Mouse (Mus musculus): ENCODE data around the gene Arntl2. TPM values are rescaled to one million over a fixed set of nuclear protein-coding genes. Genes with fewer than 3 reads are reported as not detected.
"Not testable (repeated sequence)": the region's sequence is repeated elsewhere in the genome, so short reads cannot be mapped to it uniquely, and the experiment has no call there.

Arntl2 gene
- total and polyA plus RNA-seq, 3 experiments = not detected

- TF ChIP-seq MEF2A (IDR thresholded peaks at IDR 0.05; ENCODE audit: borderline replicate concordance, low read depth, low read length) = peak; percentile 44; the same call in 1 of the 2 replicates
- TF ChIP-seq IRF4 (IDR thresholded peaks at IDR 0.05; ENCODE audit: low read depth, low read length) = peak; percentile 70
- TF ChIP-seq HCFC1 (IDR thresholded peaks at IDR 0.05; ENCODE audit: low read depth, low read length) = no peak
- peak; percentile 51 for TF ChIP-seq TCF12 (IDR thresholded peaks at IDR 0.05; ENCODE audit: low read depth, low read length)
- TF ChIP-seq EP300 (IDR thresholded peaks at IDR 0.05; ENCODE audit: low read length) = peak; percentile 50; the same call in 1 of the 2 replicates
- peak; percentile 44 for TF ChIP-seq ETS1 (conservative IDR thresholded peaks at IDR 0.05; ENCODE audit: low read depth, low read length)
- no peak for TF ChIP-seq USF2 (conservative IDR thresholded peaks at IDR 0.05; ENCODE audit: low read depth, low read length)
- DNase-seq (ENCODE audit: extremely low read depth) = no peak
- no peak overlapping the region for H3K9ac ChIP-seq (ENCODE audit: insufficient read depth, low read depth)
- H3K27ac ChIP-seq (ENCODE audit: insufficient read depth, low read depth) = no peak overlapping the region
- H3K36me3 ChIP-seq (replicated peaks in 1 of 2; ENCODE audit: control insufficient read depth in 1 of 2, insufficient read depth in 1 of 2, low read length in 1 of 2) = peaks cover 26 to 43% of the 10 kb centered on the region in 2 experiments
- no peaks in the 10 kb centered on the region for H3K79me2 ChIP-seq (replicated peaks; ENCODE audit: control insufficient read depth, extremely low read depth, insufficient read depth, poor library complexity, severe bottlenecking)
- no peak overlapping the region for H3K4me2 ChIP-seq (ENCODE audit: insufficient read depth, low read depth, poor library complexity, severe bottlenecking)
- no peaks in the 10 kb centered on the region for H3K27me3 ChIP-seq (replicated peaks)
- dilution Hi-C loops (cut with MboI; ENCODE audit: extremely low pct_ligation_motif_present, extremely low pct_unique_long_range_greater_than_20kb, low sequenced_read_pairs) (no loop called here), in situ Hi-C loops (cut with MboI; ENCODE audit: low pct_ligation_motif_present, low pct_unique_long_range_greater_than_20kb, low sequenced_read_pairs) (loop anchor here (25.0 kb wide), 1 partner anchor 359 kb away; no protein-coding TSS in a partner anchor)
- H3K9me3 ChIP-seq (replicated peaks; ENCODE audit: low read length) = no peaks in the 10 kb centered on the region
- H3K4me3 ChIP-seq (replicated peaks in 1 of 3; ENCODE audit: low read depth in 2 of 3, low read length in 2 of 3, poor library complexity in 1 of 3) = no peak overlapping the region
- H3K4me1 ChIP-seq (ENCODE audit: control insufficient read depth in 1 of 2, insufficient read depth in 2 of 2) = peaks cover 18 to 44% of the 10 kb centered on the region in 2 experiments
Observed at GRCm38 (mm10) chr6:146770808-146771207, 25.0 kb upstream of the Arntl2 start.

GRCm38 (mm10) chr6:146775864-146776263, 20.0 kb upstream of the Arntl2 start:
- H3K27ac ChIP-seq (ENCODE audit: insufficient read depth, low read depth); H3K79me2 ChIP-seq (replicated peaks; ENCODE audit: control insufficient read depth, extremely low read depth, insufficient read depth, poor library complexity, severe bottlenecking); DNase-seq (ENCODE audit: extremely low read depth); H3K27me3 ChIP-seq (replicated peaks); H3K4me3 ChIP-seq (replicated peaks in 1 of 3; ENCODE audit: low read depth in 2 of 3, low read length in 2 of 3, poor library complexity in 1 of 3); dilution Hi-C loops (cut with MboI; ENCODE audit: extremely low pct_ligation_motif_present, extremely low pct_unique_long_range_greater_than_20kb, low sequenced_read_pairs); H3K9me3 ChIP-seq (replicated peaks; ENCODE audit: low read length); H3K9ac ChIP-seq (ENCODE audit: insufficient read depth, low read depth); in situ Hi-C loops (cut with MboI; ENCODE audit: low pct_ligation_motif_present, low pct_unique_long_range_greater_than_20kb, low sequenced_read_pairs); H3K4me2 ChIP-seq (ENCODE audit: insufficient read depth, low read depth, poor library complexity, severe bottlenecking): not testable (repeated sequence)
- Histone ChIP-seq H3K36me3 (replicated peaks in 1 of 2; ENCODE audit: control insufficient read depth in 1 of 2, insufficient read depth in 1 of 2, low read length in 1 of 2) (peaks cover 9 to 23% of the 10 kb centered on the region in 2 experiments), H3K4me1 (ENCODE audit: control insufficient read depth in 1 of 2, insufficient read depth in 2 of 2) (peaks cover 2 to 27% of the 10 kb centered on the region in 2 experiments; a peak in 3 of 4 replicates)

- no peak overlapping the region for H3K9ac ChIP-seq (ENCODE audit: insufficient read depth, low read depth)
- no peak overlapping the region for H3K27ac ChIP-seq (ENCODE audit: insufficient read depth, low read depth)
- peaks cover 5 to 19% of the 10 kb centered on the region in 2 experiments for H3K36me3 ChIP-seq (replicated peaks in 1 of 2; ENCODE audit: control insufficient read depth in 1 of 2, insufficient read depth in 1 of 2, low read length in 1 of 2)
- no peaks in the 10 kb centered on the region for H3K27me3 ChIP-seq (replicated peaks)
- 0 out of 2 replicates have a peak overlapping the region, but pooled peaks have one; percentile 15 for H3K4me2 ChIP-seq (ENCODE audit: insufficient read depth, low read depth, poor library complexity, severe bottlenecking)
- H3K79me2 ChIP-seq (replicated peaks; ENCODE audit: control insufficient read depth, extremely low read depth, insufficient read depth, poor library complexity, severe bottlenecking) = no peaks in the 10 kb centered on the region
- peaks cover 2 to 22% of the 10 kb centered on the region in 2 experiments; a peak in 2 of 4 replicates for H3K4me1 ChIP-seq (ENCODE audit: control insufficient read depth in 1 of 2, insufficient read depth in 2 of 2)
- no peak for TF ChIP-seq SMC3 (IDR thresholded peaks at IDR 0.05; ENCODE audit: low read depth, low read length)
- 0 out of 2 replicates have a peak, but pooled peaks have one; percentile 9 for TF ChIP-seq JUN (IDR thresholded peaks at IDR 0.05; ENCODE audit: insufficient read depth, low read depth, low read length)
- TF ChIP-seq POLR2A (IDR thresholded peaks at IDR 0.05; ENCODE audit: low read depth, low read length) = no peak
- TF ChIP-seq ETS1 (conservative IDR thresholded peaks at IDR 0.05; ENCODE audit: low read depth, low read length) = peak; percentile 74
- peak; percentile 74 for TF ChIP-seq ELF1 (IDR thresholded peaks at IDR 0.05; ENCODE audit: low read depth, low read length)
- peak; percentile 69 for DNase-seq (ENCODE audit: extremely low read depth)
- dilution Hi-C loops (cut with MboI; ENCODE audit: extremely low pct_ligation_motif_present, extremely low pct_unique_long_range_greater_than_20kb, low sequenced_read_pairs) (no loop called here), in situ Hi-C loops (cut with MboI; ENCODE audit: low pct_ligation_motif_present, low pct_unique_long_range_greater_than_20kb, low sequenced_read_pairs) (no loop called here)
- no peak overlapping the region for H3K4me3 ChIP-seq (replicated peaks in 1 of 3; ENCODE audit: low read depth in 2 of 3, low read length in 2 of 3, poor library complexity in 1 of 3)
- H3K9me3 ChIP-seq (replicated peaks; ENCODE audit: low read length) = no peaks in the 10 kb centered on the region
Observed at GRCm38 (mm10) chr6:146776610-146777389, 19.1 kb upstream of the Arntl2 start.

All from CH12.LX (cell line).